Mouse (Mus musculus): Measurements from ENCODE around the gene Dnaja1.

The Dnaja1 gene

DNA sequence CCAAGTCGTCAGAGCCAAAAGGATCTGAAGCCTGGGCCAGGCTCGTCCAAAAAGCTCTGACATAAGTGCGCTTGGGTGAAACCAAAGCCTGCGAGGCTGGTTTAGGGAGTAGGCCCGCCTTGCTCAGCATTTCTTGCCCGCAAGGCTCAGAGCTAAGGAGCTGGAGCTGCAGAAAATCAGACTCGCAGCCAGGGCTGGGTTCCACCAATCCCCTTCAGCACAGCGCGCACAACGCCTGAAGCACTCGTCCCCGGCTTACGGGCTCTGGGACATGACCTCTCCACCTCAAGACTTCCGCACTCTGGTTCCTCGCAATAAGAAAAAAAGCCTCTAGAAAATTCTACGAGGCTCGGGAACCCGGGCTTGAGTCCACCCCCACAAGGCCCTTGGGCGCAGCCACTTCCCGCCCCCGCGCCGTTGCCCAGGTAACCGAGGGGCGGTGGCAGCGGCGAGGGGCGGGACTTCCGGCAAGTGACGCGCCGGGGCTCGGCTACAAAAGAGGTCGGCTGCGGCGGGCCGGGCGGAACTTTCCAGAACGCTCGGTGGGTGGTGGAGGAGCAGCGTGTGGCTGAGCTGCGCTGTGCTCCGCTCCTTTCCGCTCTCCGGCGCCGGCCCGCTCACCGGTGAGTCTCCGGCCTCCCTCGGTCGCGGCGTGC is at the start of gene Dnaja1:
Gene Dnaja1 (plus strand): TSS at position 140 of the 656 bp plus-strand sequence.
- DNase-seq (ENCODE audit: low spot score): peak; percentile 96

DNA sequence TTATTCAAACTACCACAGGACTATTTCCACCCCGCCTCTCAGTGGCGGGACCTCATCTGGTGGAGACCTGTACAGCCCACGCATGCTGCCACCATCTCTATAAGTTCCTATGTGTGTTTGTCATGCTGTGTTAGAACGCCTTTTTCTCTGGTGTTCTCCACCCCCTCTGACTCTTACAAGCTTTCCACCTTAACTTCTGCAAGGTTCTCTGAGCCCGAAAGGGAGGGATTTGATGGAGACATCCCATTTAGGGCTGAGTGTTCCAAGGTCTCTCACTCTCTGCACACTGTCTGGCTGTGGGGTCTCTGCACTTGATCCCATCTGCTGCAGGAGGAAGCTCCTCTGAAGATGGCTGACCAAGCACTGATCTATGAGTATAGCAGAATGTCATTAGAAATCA is 48.4 kb upstream of the Dnaja1 start:
- peak; percentile 2 for DNase-seq (ENCODE audit: low spot score)

DNA sequence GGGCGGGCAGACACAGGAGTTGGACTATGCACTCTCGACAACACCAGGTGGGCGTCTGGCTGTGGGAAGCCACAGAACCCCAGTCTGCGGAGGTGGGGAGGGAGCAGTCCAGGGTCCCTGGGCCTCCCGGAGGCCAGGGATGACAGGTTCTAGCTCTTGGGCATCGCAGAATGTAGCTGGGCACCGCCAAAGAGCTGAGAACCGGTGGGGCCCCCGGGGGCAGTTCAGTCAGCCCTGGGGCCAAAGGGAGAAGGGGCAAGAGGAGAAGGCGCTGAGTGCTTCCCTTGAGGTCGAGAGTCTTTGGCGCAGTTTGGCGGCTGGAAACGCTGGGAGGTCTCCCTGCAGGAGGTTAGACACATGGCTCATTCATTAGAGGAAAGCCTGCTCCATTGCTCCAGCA is 45.6 kb upstream of the Dnaja1 start:
- peak; percentile 2 for DNase-seq (ENCODE audit: low spot score)

DNA sequence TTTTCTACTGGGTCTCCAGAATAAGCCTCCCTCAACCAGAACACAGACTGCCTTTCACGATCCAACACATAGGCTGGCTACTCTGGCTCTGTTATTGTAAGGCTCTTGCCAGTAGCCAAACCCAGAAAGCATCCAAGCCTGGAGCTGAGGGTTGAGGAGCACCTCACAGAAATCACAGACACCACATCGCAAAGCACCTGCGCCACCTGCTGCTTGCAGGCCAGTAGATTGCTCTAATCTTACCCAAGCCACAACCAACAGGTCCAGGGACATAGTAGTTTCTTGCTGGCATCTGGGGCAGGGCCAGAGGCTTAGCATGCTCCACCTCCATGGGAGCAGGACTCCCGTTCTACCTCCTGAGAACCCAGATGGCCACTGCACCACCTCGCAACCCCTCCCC is 44.8 kb upstream of the Dnaja1 start:
- peak; percentile 6 for DNase-seq (ENCODE audit: low spot score)

DNA sequence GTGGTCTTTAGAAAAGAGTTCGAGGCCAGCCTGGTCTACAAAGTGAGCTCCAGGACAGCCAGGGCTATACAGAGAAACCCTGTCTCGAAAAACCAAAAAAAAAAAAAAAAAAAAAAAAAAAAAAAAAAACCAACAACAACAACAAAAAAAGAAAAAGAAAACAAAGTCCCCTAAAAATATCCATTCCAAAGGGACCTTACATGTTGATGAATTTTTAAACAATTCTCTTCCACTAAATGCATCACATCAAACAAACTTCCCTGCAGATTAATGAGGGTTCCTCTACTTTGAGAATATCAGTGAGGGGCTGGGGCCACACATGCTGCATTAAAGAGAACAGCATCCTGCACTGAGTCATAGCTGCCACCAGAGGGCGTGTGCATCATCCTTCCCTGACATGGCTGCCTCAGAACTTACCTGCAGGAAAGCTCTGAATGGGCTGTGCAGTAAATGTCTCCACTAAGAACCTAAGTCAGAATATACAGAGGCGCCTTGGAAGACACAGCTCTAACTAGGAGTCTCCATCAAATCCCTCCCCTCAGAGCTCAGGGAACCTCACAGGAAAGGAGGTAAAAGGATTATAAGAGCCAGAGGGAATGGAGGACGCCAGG is 41.6 kb upstream of the Dnaja1 start:
- no peak for DNase-seq (ENCODE audit: low spot score)

DNA sequence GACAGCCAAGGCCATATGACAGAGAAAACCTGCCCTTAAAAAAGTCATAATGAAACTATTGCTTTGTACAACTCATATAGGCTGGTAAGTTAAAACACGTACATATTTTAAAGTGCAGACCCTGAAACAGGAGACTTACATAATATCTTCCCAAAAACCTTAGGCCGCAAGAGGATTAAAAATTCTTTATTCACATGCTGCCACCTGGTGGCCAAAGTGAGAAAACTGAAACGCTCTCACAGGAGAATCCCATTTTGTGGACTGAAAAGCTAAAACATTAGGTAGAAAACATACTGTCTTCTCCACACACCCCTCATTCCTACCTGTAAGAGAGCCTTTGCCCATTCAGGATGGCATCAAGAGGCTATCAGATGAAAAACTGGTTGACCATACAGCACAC is 40.0 kb upstream of the Dnaja1 start:
- DNase-seq (ENCODE audit: low spot score): no peak

DNA sequence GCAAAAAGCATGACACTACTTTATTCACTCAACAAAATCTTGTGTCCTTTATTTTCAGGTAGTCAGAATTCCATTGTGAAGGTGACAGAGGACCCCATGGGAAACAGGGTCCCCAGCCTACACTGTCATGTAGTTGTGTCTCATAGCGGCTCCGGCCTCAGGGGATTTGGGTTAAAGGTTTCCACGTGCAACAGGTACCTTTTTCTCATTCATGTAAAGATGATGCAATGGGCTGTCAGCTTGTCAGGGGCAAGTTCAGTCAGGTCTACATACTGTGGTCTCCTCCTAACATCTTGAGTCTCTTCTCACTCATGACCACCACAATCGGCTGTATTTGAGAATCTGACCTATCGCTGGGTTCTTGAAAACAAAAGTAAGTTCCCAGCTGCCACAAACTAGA is 39.6 kb upstream of the Dnaja1 start:
- no peak for DNase-seq (ENCODE audit: low spot score)

DNA sequence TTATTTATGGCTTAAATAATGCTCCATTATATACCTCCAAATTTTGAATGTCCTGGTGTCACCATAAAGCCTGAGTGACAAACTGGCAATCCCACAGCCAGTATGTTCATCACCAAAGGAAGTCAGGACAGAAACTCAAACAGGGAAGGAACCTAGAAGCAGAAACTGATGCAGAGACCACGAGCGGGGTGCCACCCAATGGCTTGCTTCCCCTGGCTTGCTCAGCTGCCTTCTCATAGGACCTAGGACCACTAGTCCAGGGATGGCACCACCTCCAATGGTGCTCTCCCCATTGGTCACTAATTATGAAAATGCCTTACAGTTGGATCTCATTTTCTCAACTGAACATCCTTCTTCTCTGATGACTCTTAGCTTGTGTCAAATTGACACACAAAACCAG is 38.6 kb upstream of the Dnaja1 start:
- no peak for DNase-seq (ENCODE audit: low spot score)

DNA sequence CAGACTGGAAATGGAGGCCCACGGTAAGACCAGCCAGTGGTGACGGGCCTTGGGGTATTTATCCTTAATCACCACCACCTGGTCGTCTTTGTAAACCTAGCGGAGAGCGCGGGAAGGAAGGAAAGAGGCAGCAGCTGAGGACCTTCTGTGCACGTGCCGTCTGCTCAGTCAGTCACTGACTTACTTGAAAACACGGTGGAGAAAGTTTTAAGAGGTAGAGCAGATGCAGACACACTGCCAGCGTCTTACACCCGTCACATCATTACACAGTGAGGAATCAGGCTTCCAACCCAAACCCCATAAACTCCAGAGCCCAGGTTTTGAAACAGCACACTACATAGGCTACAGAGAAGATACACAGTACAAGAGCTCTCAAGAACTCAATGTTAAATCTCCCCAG is 30.9 kb upstream of the Dnaja1 start:
- no peak for DNase-seq (ENCODE audit: low spot score)

DNA sequence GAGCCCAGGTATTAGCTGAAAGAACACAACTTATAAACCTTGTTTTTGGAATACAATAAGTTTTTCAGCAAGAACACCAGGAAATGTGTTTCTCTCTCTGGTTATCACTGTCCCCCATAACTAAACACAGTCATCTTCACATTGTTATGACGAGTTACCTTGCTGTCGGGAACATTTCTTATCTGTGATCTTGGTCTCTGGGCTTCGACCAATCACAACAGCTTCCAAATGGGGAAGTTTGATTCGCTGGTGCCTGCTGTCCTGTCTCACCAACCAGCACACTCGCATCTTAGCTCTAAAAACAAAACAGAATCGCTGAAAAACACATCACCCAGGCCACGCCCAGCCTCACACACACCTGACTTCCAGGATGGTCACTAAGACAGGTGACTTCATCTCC is 24.9 kb upstream of the Dnaja1 start:
- DNase-seq (ENCODE audit: low spot score): no peak

DNA sequence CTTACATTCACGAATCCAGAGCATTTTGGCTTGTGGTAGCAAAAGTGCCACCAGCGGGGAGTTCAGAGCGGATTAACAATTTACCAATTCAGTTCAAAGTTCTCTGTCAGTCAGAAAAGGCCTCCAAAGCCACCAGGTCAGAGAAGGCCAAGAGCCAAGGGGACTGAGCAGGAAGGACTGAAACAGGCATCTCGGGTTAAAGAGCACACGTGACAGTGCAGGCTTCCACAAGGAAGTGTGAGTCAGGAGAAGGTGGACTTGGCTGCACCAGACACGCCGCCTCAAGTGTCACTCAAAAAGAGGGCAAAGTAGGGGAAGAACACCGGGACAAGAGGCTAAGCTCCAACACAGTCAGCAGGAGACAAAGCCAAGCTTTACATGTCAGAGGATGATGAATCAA is 21.7 kb upstream of the Dnaja1 start:
- DNase-seq (ENCODE audit: low spot score): no peak

DNA sequence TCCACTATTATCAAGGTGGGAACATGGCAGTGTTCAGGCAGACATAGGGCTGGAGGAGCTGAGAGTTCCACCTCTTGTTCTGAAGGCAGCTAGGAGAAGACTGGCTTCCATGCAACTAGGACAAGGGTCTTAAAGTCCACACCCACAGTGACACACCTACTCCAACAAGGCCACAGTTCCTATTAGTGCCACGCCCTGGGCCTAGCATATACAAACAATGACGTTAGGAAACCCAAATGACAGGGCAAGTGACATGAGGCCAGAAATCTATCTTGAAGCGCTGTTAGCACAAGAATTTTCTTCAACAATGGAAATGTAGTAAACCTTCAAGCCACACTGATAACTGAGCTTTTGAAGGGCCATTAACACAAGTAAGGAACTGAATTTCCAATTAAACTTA is 20.2 kb upstream of the Dnaja1 start:
- DNase-seq (ENCODE audit: low spot score): no peak

DNA sequence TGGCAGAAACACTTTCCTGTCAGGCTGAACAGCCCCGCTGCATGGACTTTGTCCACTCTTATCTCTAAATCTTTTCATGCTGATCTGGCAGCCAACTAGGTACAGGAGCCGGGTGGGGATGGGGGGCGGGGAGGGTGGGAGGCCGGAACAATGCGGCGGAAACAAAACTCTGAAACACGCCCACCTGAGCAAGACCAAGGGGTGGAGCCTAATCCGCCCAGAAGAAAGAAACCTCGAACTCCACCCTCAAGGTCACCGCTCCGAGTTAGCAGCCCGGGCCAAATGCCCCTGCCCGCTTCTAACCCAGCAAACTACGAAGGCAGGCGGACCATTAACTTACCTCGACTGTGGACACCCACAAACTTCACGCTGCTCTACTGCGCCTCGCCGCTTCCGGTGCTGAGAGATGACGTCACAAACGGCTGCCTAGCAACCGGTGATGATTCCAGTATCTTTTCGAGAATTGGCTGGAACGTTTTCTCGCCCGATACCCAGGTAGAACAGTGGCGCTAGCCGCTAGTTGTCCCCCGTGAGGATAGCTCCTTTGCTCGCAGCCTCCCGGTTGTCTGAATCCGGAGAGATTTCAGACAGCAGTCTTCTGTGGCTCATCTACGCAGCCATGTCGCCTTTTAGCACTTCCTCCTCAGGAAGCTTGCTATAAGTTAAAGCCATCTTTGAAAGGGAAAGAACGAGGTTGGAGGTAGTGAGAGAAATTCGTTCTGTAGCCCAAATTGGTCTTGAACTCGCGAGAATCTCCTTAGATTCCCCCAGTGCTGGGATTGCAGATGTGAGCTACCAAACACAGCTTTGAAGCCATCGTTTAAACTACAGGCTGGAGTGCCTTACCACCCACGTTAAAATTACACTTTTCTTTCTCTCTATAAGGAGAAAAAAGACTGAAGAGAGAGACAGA is 18.9 kb upstream of the Dnaja1 start, which contains the start of gene Aptx:
Gene Aptx (minus strand): TSS at position 398 of the 913 bp plus-strand sequence.
- peak; percentile 93 for DNase-seq (ENCODE audit: low spot score)

DNA sequence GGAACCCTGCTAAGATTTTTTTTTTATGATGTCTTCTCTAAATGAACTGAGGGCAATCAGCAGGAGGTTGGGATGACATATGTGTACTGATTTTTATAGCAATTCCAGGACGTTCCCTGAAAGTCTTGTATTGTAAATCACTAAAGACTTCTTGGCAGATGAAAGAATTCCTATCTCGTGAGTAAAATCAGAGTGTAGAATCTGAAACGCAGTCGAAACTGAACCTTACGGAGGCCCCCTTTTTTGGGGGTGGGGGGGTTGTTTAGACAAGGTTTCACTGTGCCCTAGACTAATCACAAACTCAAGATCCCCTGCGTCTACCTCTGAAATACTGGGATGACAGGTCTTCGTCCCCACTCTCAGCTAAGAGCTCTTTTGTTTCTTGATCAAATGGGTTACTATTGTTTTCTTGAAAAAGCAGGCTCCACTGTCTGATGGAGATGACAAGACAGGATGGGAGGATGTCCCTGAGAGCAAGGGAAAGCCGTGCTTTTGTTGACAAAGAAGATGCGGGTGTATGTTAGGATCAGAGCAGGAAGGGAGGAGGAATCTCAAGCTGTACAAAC is 18.2 kb upstream of the Dnaja1 start:
- no peak for DNase-seq (ENCODE audit: low spot score)

DNA sequence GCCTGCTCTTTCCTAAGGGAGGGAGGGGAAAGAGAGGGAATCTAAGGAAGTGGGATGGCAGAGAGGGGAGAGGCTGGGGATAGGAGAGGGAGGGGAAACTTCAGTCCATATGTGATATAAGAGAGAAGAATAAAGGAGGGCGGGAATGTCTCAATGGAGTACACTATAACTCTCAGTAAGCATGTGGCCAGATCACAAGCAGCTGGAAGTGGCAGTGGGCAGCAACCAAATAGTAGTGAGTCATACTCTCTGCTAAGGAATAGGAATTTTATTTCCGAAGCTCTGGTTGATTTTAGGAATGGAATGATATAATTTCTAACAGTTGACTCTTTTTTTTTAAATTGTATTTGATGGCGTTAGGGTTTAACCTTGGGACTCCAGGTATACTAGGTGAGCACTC is 4.8 kb upstream of the Dnaja1 start:
- DNase-seq (ENCODE audit: low spot score): no peak

DNA sequence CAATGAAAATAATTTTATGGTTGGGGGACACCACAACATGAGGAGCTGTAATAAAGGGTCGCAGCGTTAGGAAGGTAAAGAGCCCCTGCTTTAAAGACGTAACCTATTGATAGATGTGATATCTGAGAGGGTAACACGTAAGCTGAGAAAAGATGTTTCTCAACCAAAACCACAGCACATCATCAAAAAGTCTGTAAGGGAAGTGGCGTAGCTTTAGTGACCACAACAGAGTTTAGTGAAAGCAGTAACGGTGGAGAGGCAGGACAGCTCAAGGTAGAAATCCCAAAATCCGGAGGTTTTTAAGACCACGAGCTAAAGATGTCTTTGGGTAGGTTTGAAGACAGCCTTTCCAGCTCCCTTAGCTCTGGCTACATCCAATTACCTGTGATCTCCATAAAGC is 1.0 kb upstream of the Dnaja1 start:
- no peak for DNase-seq (ENCODE audit: low spot score)

DNA sequence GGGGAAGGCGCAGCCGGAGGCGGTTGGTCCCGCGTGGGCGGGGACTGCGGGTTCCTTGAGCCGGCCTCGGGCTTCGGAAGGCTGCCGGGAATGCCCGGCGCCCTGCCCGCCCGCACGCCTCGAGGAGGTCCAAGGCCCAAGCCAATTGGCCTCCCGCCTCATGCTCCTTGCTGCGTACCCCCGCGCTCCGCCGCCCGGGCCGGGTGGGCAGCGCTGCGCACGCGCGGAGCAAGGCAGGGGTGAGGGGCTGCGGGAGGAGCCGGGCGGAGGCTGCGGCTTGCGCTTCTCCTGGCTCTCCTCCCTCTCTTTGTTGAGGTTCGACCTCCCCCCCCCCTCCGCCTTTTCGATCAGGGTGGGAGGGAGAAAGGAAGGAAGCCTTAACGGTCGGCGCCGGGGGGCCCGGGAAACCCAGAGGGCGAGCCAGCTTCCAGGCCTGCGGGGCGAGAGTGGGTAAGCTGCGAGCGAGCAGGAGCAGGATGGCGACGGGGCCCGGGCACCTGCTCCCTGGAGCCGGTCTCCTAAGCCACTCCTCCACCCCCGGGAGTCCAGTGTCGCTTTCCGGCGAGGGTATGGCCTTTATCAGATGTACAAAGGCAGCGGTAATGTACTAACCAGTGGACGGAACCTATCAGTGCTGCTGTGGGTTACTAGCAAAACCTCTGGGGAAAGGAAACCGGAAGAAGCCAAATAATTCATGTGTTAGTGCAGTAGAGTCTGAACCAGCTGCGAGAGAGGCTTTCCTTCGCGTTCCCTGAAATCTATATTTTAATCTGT is 924 bp downstream of the Dnaja1 start:
- peak; percentile 86 for DNase-seq (ENCODE audit: low spot score)

DNA sequence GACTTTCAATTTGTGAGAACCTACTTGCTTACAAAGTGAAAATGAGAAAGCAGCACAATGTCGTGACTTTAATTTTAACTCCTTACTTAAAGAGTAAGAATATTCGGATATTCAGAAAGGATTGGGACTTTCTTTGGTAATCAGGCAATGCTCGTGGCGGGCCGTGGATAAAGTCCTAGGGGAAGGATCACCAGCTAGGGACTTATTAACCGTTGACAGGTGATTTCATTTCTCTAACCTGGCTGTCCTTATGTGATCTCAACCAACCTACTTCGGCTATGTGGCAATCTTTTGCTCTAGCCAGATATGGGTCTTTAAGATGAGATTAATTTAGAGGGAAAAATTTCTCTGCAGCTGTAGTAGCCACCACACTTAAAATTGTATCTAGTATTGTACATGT is 3.2 kb downstream of the Dnaja1 start:
- DNase-seq (ENCODE audit: low spot score): no peak

DNA sequence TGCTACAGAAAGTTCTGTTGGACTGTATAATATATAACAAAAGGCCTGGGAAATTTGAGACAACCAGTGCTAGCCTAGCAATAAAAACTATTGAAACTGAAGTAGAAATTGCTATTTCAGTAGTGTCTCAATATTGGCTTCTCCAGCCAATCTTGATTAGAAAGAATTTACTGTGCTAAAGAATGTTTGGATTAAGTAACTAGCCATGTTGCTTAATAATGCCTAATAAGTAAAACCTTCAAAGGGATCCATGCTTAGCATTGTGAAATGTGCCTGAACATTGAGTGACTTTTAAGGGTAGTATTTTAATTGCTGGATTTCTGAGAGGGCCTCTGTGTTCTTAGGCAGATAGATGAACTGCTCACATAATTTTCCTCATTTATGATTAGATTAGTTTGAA is 3.6 kb downstream of the Dnaja1 start:
- DNase-seq (ENCODE audit: low spot score): no peak

DNA sequence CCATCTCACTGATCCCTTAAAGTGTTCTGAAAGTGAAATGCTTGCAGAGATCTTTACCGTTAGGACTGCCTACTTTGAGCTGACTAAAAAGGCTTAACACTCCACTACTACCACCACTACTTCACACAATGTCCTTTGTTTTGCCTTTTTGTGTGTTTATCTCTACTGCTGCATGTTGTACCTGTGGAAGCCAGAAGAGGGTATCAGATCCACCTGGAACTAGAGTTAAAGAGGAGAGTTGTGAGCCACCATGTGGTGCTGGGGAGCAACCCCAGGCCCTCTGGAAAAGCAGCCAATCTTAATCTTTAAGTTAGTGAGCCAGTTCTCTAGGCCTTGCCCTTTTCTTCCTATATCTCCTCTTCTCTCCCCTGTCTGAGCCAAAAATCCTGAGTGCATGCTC is 5.3 kb downstream of the Dnaja1 start:
- DNase-seq (ENCODE audit: low spot score): no peak

DNA sequence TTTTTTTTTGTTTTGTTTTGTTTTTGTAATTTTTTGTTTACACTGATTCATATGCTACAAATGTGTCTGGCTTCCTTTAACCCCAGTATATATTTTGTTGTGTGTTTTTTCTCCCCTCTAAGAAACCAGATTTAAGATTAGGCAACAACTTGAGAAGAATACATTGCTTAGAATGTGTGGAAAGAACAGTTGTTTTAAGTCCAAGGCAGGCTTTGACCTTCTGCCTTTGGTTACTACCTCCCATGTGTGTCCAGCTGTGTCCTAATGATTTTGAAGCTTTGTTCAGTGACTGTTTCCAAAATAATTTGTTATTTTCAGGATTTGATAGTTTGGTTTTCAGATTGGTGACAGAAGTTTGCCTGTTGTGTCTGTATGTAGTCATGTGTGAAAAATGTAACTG is 9.3 kb downstream of the Dnaja1 start:
- no peak for DNase-seq (ENCODE audit: low spot score)

DNA sequence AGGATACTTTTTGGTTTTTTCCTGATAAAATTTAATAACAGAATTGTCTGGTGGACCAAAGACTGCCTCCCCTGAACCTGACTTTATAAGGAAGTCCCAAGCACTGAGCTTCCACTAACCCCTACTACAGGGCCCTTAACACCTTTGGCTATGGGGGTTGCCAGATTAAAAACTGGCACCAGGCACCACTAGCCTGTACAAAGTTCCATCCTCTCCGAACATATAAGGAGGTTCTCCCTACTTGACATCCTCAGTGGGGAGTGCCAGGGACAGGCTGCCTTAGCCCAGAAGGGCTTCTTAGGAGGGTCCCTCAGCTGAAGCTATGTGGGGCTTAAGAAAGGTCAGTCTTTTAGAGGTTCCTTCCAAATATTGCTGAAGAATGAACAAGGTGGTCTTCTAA is 13.4 kb downstream of the Dnaja1 start:
- DNase-seq (ENCODE audit: low spot score): no peak
